Mouse (Mus musculus) splenic B cell, adult 2 months (primary cell): ENCODE results near the gene Foxn3.

Experiments used
- DNase-seq: peaks from one replicate; pipeline ENCODE4 v3.0.0-alpha.2; 2011; ENCODE audit warnings: low read depth, low spot score
- H3K27me3 ChIP-seq: 2 replicates; pipeline ENCODE4 v1.6.1; 2012; ENCODE audit warnings: mild to moderate bottlenecking, low read length, moderate library complexity, mixed read lengths; ENCODE audit not compliant: control insufficient read depth, poor library complexity, insufficient read depth, severe bottlenecking
- H3K36me3 ChIP-seq: 2 replicates; pipeline ENCODE4 v1.6.1; 2012; ENCODE audit warnings: mild to moderate bottlenecking, low read length, moderate library complexity, mixed read lengths; ENCODE audit not compliant: control insufficient read depth, poor library complexity, insufficient read depth, severe bottlenecking

Foxn3 gene

DNA sequence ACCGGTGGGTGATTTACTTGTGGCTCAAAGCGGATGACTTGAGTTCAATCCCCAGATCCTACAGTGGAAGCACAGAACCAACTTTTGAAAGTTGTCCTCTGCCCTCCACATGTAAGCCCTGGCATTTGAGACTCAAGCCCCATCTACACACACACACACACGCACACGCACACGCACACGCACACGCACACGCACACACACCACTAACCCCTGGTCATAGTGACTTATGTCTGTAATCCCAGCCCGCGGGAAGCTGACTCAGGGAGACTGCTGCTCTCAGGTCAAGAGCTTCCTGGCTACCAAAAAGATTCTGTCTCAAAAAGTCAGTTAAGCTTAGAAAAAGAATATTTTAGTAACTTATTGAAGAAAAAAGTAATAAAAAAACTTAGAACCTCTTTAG is 13.6 kb downstream of the Foxn3 start:
- DNase-seq, result no peak
- Histone ChIP-seq H3K27me3 (no peaks in the 10 kb centered on the region), H3K36me3 (0 out of 2 replicates have a peak, but pooled peaks cover 2% of the 10 kb centered on the region)

DNA sequence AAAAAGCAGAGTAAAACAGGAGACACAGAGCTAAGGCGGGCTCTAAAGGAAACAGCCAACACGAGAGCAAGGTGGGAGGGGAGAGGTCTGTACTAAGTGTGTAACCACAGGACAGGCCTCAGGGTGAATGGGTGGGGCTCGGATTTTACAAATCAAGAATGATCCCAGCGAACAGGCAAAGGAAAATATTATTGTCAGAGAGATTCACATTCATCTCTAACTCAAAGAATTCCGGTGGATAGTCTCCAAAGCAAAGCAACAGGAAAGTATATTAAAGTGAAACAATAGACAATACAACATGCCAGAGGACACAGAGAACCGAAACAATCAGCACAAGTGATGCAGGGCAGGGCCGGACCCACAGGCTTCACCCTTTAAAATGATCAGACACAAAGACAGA is 15.0 kb downstream of the Foxn3 start:
- no peaks in the 10 kb centered on the region for H3K27me3 ChIP-seq
- DNase-seq, result no peak
- no peaks in the 10 kb centered on the region for H3K36me3 ChIP-seq

DNA sequence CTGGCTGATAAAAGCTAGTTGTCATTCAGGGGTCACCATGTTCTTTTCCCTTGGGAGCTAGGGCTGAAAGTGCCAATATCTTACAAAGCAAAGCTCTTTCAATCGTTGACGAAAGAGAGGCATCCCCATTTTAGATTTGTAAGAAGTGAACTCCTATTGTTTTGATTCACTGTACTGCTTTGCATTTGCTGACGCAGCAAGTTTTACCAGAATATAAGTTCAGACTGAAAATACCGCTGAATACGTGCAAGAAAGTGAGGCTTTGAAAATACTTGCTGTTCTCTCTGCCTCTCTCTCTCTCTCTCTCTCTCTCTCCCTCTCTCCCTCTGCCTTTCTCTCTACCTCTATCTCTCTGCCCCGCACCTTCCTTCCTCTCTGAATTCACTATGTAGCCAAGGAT is 16.1 kb downstream of the Foxn3 start:
- no peak for DNase-seq
- Histone ChIP-seq H3K36me3 (no peaks in the 10 kb centered on the region), H3K27me3 (no peaks in the 10 kb centered on the region)

DNA sequence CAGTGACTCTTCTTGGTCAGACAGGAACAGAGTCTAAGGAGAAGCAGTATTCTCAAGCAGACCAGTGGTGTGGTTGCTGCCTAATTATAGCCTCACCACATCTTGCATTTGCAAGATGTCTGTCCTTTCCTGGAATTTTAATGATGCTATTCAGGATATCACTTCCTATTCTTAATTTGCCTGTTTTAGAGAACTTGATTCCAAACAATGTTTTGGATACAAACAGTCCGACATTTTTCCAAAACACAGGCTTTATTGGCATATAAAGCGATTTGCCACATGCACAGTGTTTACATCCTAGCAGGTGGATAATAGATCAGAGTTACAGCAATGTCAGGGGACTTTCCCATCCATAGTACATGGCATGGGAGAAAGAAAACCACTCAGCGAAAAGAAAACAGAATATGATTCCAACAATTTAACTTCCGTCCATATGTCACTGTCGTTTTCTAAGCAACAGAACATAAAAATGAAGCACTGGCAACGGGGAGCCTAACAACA is 18.1 kb downstream of the Foxn3 start:
- DNase-seq, result no peak
- Histone ChIP-seq H3K27me3 (no peaks in the 10 kb centered on the region), H3K36me3 (no peaks in the 10 kb centered on the region)

GRCm38 (mm10) chr12:99544262-99545128 is 18.9 kb downstream of the Foxn3 start:
- Histone ChIP-seq H3K27me3 (no peaks in the 10 kb centered on the region), H3K36me3 (no peaks in the 10 kb centered on the region)
- DNase-seq, result peak; percentile 71

DNA sequence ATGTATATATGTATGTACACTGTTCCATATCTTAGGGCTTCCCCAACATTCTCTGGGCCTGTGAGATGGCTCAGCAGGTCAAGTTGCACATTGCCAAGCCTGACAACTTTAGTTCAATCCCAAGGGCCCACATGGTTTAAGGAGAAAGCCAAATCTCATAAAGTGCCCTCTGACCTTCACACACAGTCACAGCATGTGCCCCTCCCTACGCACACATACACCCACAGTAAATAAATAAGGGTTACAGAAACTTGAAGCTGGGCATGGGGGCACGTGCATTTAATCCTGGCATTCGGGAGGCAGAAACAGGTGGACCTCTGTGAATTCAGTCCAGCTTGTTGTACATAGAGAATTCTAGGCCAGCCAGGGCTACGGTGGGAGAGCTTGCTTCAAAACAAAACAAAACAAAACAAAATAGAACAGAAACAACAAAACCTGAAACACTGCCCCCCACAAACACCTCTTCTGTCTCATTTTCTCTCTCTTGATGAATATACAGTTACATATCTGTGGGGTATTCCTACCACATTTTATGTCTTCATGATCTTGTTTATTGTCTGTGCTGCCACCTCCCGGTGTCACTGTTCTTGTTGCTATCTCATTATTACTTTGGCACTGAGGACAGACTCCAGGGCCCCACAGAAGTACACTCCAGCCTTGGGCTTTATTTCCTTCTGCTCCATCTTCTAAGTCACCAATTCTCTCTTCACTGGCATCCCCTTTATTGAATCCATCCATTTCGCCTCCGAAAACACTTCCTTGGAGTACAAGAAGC is 19.8 kb downstream of the Foxn3 start:
- no peaks in the 10 kb centered on the region for H3K27me3 ChIP-seq
- no peaks in the 10 kb centered on the region for H3K36me3 ChIP-seq
- peak; percentile 37 for DNase-seq

- Histone ChIP-seq H3K36me3 (no peaks in the 10 kb centered on the region; the same call in 1 of the 2 replicates), H3K27me3 (no peaks in the 10 kb centered on the region)
- DNase-seq, result no peak
Observed at GRCm38 (mm10) chr12:99540201-99540600, 23.2 kb downstream of the Foxn3 start.

GRCm38 (mm10) chr12:99537316-99537715 is 26.1 kb downstream of the Foxn3 start:
- no peaks in the 10 kb centered on the region for H3K27me3 ChIP-seq
- DNase-seq, result no peak
- peaks cover 2% of the 10 kb centered on the region for H3K36me3 ChIP-seq

DNA sequence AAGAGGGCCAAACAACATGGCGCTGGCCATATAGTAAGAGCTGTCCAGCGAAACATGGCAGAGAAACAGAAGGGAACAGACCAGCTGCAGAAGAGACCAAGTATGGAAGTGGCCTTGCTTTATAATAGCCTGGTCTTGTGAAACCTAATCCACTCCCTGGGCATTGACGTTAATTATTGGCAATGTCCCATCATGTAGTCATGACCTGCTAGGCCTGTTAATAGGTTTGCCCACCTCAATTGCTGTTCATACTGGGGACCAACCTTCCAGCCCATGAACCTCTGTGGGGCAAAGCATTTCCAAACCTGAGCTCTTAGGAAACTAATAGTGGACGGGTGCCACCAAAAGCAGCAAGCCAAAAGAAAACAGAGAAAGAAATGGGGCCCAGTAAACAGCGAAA is 27.0 kb downstream of the Foxn3 start:
- Histone ChIP-seq H3K36me3 (peaks cover 2% of the 10 kb centered on the region), H3K27me3 (no peaks in the 10 kb centered on the region)
- DNase-seq, result no peak

DNA sequence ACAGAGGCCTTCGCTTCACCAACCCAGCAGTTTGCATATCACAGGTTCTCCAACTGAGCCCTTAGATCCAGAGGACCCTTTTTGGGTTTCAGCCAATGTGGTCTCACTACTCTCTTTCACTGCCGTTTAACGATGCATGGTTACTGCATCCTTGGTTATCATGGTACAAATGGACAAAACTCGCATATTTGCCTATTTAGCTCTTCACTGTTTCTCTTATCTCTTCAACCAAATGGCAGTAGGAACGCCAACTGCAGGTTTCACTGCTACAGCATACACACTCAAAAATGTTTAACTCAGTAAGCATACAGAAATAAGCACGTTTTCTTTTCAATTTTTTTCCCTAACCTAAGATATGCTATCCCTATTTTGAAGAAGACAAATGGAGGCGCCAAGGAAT is 31.0 kb downstream of the Foxn3 start:
- H3K27me3 ChIP-seq, result no peaks in the 10 kb centered on the region
- DNase-seq, result no peak
- peaks cover 5% of the 10 kb centered on the region for H3K36me3 ChIP-seq

DNA sequence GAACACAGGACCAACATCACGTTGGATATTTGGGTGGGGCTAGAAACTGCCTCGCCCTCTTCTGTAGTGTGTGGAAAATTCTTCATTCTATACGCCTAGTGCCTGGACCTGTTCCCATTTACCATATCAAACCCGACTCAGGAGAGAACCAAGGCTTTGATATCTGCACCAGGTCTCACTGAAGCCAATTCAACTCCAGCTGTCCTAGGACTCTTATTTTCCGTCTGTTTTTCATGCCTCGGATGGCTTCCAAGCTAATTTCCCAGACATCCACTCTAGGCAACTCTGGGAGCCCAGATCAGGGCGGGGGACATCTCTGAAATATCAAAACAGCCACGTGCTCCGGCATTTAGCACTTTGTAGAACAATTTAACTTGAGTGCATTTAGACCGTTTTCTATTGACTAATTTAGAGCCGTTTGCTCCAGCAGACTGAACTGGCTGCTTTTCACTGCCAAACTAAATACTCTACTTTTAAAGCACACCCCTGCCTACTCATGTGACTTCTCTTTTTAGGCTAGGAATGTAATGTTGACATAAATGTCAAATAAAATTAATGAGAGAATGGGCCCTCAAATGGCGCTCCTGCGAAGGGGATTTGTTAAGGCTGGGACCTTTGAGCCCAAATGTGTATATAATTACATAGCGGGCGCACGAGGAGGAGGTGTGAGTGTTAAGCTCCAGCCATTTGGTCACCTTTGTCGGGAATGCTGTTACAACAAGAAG is 33.5 kb downstream of the Foxn3 start:
- no peak for DNase-seq
- no peaks in the 10 kb centered on the region for H3K27me3 ChIP-seq
- peaks cover 5% of the 10 kb centered on the region for H3K36me3 ChIP-seq

GRCm38 (mm10) chr12:99528958-99529357 is 34.4 kb downstream of the Foxn3 start:
- no peak for DNase-seq
- H3K36me3 ChIP-seq, result peaks cover 5% of the 10 kb centered on the region
- no peaks in the 10 kb centered on the region for H3K27me3 ChIP-seq

DNA sequence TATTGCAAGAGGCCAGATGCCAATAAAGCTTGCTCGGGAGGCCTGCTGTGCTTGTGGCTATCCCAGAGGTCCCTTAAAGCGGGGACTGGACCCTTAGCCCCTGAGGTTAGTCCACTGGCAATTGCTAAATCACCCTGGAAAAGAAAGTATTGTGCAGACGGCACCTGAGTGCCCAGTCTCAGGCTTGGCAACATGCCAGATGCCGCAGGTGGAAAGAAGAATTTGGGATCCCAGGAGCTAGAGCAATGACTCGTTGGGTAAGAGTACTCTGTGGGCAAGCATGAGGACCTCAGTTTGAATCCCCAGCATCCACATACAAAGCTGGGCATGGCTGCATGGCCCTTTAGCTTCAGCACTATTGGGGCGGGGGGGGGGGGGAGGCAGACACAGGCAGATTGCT is 35.9 kb downstream of the Foxn3 start:
- Histone ChIP-seq H3K36me3 (peaks cover 2% of the 10 kb centered on the region), H3K27me3 (no peaks in the 10 kb centered on the region)
- DNase-seq, result no peak

GRCm38 (mm10) chr12:99526571-99527140 is 36.7 kb downstream of the Foxn3 start:
- H3K36me3 ChIP-seq, result peaks cover 2% of the 10 kb centered on the region
- DNase-seq, result peak; percentile 38
- H3K27me3 ChIP-seq, result no peaks in the 10 kb centered on the region
